Mouse (Mus musculus) urinary bladder, postnatal 25 days (tissue): ENCODE measurements at regions not wholly inside any gene's neighbourhood (a gene's known extent, or its start where the extent isn't known, plus 50 kb on each side); places are given as distances from the start of the nearest gene placed in this dataset.

ENCODE experiments used
- DNase-seq: peaks from one replicate; pipeline ENCODE4 v3.0.0; 2022; ENCODE audit warnings: low spot score

GRCm38 (mm10) chr12:110387567-110387966, 59.4 kb upstream of the Ppp2r5c start:
- no peak for DNase-seq

- DNase-seq: no peak
Measured at GRCm38 (mm10) chr12:110389439-110389838, 57.5 kb upstream of the Ppp2r5c start.

GRCm38 (mm10) chr12:110391464-110391863, 55.5 kb upstream of the Ppp2r5c start:
- DNase-seq: no peak

GRCm38 (mm10) chr12:110393555-110393954, 53.4 kb upstream of the Ppp2r5c start:
- DNase-seq: no peak
